ENCODE assay signal across 20 mouse cellular contexts in the genomic region with DNA sequence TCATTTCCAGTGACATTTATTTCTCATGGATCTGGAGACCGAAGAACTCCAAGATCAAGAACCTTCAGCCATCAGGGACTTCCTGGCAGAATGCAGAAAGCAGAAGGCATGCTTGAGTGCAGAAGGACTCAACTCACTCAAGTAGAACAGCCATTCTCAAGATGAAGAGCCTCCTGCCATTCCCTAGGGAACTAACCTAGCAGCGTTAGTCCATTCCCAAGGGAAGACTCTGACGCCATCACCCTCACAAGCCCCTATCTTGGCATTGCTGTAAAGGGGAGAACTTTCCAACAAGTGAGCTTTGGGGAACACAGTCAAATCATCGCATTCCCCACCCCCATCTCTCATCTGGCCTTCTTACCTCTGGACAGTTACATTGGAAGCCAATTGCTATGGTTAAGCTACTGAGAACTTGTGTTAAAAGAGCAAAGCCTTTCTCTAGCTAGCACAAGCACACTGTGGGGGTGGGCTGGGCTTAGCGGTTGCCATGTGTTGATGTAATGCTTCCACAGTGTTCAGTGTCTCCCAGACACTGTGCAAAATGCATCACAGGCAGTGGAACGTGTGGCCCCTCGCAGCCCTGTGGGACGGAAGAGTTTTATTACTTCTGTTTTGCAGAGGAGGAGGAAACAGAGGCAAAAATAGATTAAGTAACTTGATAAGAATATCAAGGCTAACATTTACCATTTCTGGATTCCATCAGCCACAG. TPM values are rescaled to one million over a fixed set of nuclear protein-coding genes. Genes with fewer than 3 reads are reported as not detected.
"Had no signal": no experiment of that assay in that cellular context is flagged by ENCODE, and none has a peak within 500 bp of the region (broad histone marks: within the 10 kb centered on the region; RNA-seq: fewer than 3 reads in every experiment).

No protein-coding gene starts in this region.

- H3K27ac ChIP-seq: kidney, postnatal 0 days; layer of hippocampus, adult 2 months; liver, embryonic 13.5 days; neural tube, embryonic 12.5 days; neural tube, embryonic 15.5 days; stomach, postnatal 0 days had no signal

- H3K36me3 ChIP-seq: liver, embryonic 13.5 days; neural tube, embryonic 12.5 days; neural tube, embryonic 15.5 days had no signal

- H3K9me3 ChIP-seq: liver, embryonic 13.5 days; neural tube, embryonic 12.5 days; neural tube, embryonic 15.5 days had no signal

- DNase-seq: kidney, adult 11 months; liver, embryonic 13.5 days; lung, adult 2 months; lung, postnatal 14 days; lung, postnatal 4 days; midbrain, embryonic 14.5 days; retina, postnatal 1 day; right cerebral cortex, postnatal 25 days had no signal

- H3K9ac ChIP-seq: liver, embryonic 13.5 days; neural tube, embryonic 12.5 days; neural tube, embryonic 15.5 days had no signal

- H3K4me2 ChIP-seq: liver, embryonic 13.5 days; midbrain, embryonic 11.5 days; neural tube, embryonic 12.5 days; neural tube, embryonic 15.5 days had no signal

- H3K4me3 ChIP-seq: layer of hippocampus, adult 2 months; liver, embryonic 13.5 days; neural tube, embryonic 12.5 days; neural tube, embryonic 15.5 days had no signal

RNA-seq across cellular contexts. Expression of a gene that starts 4.4 kb away (rescaled TPM):
- total RNA-seq: layer of hippocampus, adult 2 months; left cerebral cortex, postnatal 25 days; megakaryocyte progenitor cell, adult 5-6 weeks; megakaryocyte-erythroid progenitor cell, adult 5-6 weeks had no signal
- polyA plus RNA-seq: limb, embryonic 11.5 days; liver, adult 2 months; midbrain, embryonic 11.5 days; midbrain, embryonic 14.5 days had no signal

RNA-seq across cellular contexts. Expression of a gene that starts 18.3 kb away (rescaled TPM):
- total RNA-seq: liver, adult 2 months; megakaryocyte-erythroid progenitor cell, adult 5-6 weeks had no signal

RNA-seq across cellular contexts. Expression of a gene that starts 37.9 kb away (rescaled TPM):
- total RNA-seq: liver, adult 2 months; megakaryocyte progenitor cell, adult 5-6 weeks; megakaryocyte-erythroid progenitor cell, adult 5-6 weeks had no signal
- polyA plus RNA-seq: liver, adult 2 months; liver, embryonic 13.5 days; liver, embryonic 16.5 days had no signal
